Mouse (Mus musculus) intestine, embryonic 14.5 days (tissue): ENCODE data around the gene Fgfr1op2. TPM values are rescaled to one million over a fixed set of nuclear protein-coding genes. Genes with fewer than 3 reads are reported as not detected.
A peak's percentile ranks its signal among the peaks of the same experiment; 100 is the strongest.

Source experiments
- ATAC-seq: fragments of 200-750 bp; cut with Nextera tagmentation; replicated peaks from 2 replicates; pipeline ENCODE4 v1.8.0; 2017; ENCODE audit warnings: low read depth, moderate number of reproducible peaks, moderate TSS enrichment, moderate library complexity; ENCODE audit not compliant: low FRiP score, low TSS enrichment
- DNase-seq: peaks from one replicate; pipeline ENCODE4 v3.0.0-alpha.2; 2018; ENCODE audit warnings: low spot score
- H3K27ac ChIP-seq: fragments of 300-500 bp; sonication (generic); 2 replicates; pipeline ENCODE4 v1.5.1; 2014; ENCODE audit warnings: low read depth, mild to moderate bottlenecking, control low read depth
- H3K27me3 ChIP-seq: fragments of 300-500 bp; sonication (generic); replicated peaks from 2 replicates; pipeline ENCODE4 v1.6.1; 2014; ENCODE audit warnings: low read length, control low read depth; ENCODE audit not compliant: control insufficient read depth, insufficient read depth
- H3K36me3 ChIP-seq: fragments of 300-500 bp; sonication (generic); 2 replicates; pipeline ENCODE4 v1.6.1; 2014; ENCODE audit warnings: low read length, control low read depth; ENCODE audit not compliant: control insufficient read depth, insufficient read depth
- H3K4me1 ChIP-seq: fragments of 300-500 bp; sonication (generic); replicated peaks from 2 replicates; pipeline ENCODE4 v1.6.1; 2014; ENCODE audit warnings: low read length, control low read depth, mixed read lengths; ENCODE audit not compliant: control insufficient read depth, insufficient read depth
- H3K4me2 ChIP-seq: fragments of 300-500 bp; sonication (generic); 2 replicates; pipeline ENCODE4 v1.6.1; 2014; ENCODE audit warnings: low read length
- H3K4me3 ChIP-seq: fragments of 300-500 bp; sonication (generic); 2 replicates; pipeline ENCODE4 v1.5.1; 2014; ENCODE audit warnings: low read depth, low read length, control low read depth, mixed read lengths
- H3K9ac ChIP-seq: fragments of 300-500 bp; sonication (generic); 2 replicates; pipeline ENCODE4 v1.6.1; 2014; ENCODE audit warnings: mild to moderate bottlenecking, low read length
- H3K9me3 ChIP-seq: fragments of 300-500 bp; sonication (generic); 2 replicates; pipeline ENCODE4 v1.6.1; 2016; ENCODE audit warnings: low read length, control low read depth; ENCODE audit not compliant: control insufficient read depth
- WGBS: fragments of 180-500 bp; shearing (Covaris S2); extraction: QIAGEN DNeasy Blood & Tissue Kit; methylation state at CpG from one replicate; pipeline ENCODE4 v1.1.7; 2014; 5-methylcytosine and 5-hydroxymethylcytosine counted together
- polyA plus RNA-seq: library from polyadenylated mRNA; unstranded; fragments of >200 nt; fragmentation: Nextera tagmentation; extraction: Ambion mirVana; gene quantifications from 2 replicates; pipeline ENCODE4 v1.2.1, GENCODE M21; 2014

The Fgfr1op2 gene
- polyA plus RNA-seq, 1 experiment from 2014 or later: 87.7 TPM

DNA sequence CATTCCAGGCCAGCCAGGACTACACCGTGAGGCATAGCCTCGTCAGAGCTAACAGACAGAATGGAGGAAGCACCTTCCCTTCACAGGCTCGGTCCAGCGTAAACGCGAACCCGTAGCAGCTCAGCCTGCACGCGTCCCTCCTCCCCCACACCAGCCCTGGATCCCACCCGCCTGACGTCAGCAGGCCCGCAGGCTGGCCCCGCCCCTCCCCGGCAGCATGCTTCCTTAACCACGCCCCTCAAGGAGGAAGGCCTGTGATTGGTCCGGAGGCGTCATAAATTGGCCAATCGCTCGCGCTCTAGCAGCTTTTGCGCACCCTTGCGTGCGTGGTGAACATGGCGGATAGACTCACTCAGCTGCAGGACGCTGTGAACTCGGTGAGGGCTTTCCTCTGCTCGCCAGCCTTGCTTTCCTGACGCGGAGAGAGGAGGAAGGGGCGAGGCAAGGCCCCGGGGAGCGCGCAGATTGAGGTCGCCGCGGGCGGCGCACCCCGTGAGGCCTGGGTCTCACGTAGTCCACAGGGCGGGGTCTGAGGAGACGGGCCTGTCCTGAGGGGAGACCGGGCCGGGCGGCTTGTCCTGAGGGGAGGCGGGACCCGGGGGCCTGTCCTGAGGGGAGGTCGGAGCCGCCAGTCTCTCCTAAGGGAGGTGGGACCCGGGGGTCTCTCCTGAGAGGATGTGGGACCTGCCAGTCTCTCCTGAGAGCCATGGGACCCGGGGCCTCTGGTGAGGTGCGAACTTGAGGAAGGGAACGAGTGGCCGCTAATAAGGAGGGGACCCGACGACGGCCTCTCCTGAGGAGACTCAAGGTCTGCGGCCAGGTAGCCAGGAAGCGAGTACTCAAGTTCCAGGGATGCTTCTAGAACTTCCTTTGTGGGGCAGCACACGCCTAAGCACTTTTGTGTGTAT, 65.5 kb downstream of the Fgfr1op2 start, which contains the start of the genes Med21 and Tm7sf3:
TSS of gene Med21 (plus strand) at position 272 of the 908 bp plus-strand sequence.
TSS of gene Tm7sf3 (minus strand) at position 549 of the 908 bp plus-strand sequence.
- ATAC-seq (peak; percentile 97), DNase-seq (peak; percentile 98)
- WGBS: under 1% methylated on average over 59 of the region's 60 CpGs
- Histone ChIP-seq H3K36me3 (no peaks in the 10 kb centered on the region), H3K27me3 (no peaks in the 10 kb centered on the region), H3K27ac (peak within 1 kb of the TSS; percentile 90), H3K4me1 (peaks cover 8% of the 10 kb centered on the region), H3K4me2 (peak within 1 kb of the TSS; percentile 87), H3K4me3 (peak within 1 kb of the TSS; percentile 76), H3K9ac (peak within 1 kb of the TSS; percentile 86), H3K9me3 (no peaks in the 10 kb centered on the region)

DNA sequence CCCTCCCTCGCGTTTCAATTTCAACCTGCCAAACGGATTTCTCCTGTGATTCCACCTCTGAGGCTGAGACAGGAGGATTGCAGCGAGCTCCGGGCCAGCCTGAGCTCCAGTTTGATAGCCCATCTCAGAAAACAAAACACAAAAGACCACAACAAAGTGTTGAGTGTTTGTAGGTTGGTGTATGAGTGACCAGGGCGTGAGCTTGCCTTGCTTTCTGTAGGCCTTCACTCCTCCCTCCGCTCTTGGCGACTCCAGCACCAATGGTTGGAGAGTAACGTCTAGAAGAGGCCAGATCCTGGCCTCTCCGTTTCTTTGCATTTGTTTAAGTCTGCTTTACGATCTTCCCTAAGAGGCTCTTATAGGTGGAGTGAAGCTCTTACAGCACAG, 66.2 kb downstream of the Fgfr1op2 start:
- Histone ChIP-seq H3K4me3 (peak overlapping the region; percentile 76), H3K9ac (peak overlapping the region; percentile 86), H3K27me3 (no peaks in the 10 kb centered on the region), H3K4me2 (peak overlapping the region; percentile 87), H3K4me1 (peaks cover 8% of the 10 kb centered on the region), H3K27ac (peak overlapping the region; percentile 90), H3K36me3 (no peaks in the 10 kb centered on the region), H3K9me3 (no peaks in the 10 kb centered on the region)
- WGBS: 27% methylated on average over 11 of the region's 11 CpGs
- DNase-seq (peak; percentile 75), ATAC-seq (peak; percentile 25; the same call in 1 of the 2 replicates)

Other genes with a start within 250 kb of the Fgfr1op2 start
- 7.6 and 8.1 TPM in 2 replicates for gene Itpr2, start 75.0 kb upstream of the Fgfr1op2 start, polyA plus RNA-seq
- 55.5 and 56.3 TPM in 2 replicates for gene Ints13, start 632 bp downstream of the Fgfr1op2 start, polyA plus RNA-seq
- gene Med21, start 65.3 kb downstream of the Fgfr1op2 start, polyA plus RNA-seq: 119 and 124 TPM in 2 replicates
- gene Tm7sf3, start 65.6 kb downstream of the Fgfr1op2 start, polyA plus RNA-seq: 28.5 and 29.0 TPM in 2 replicates
- gene Stk38l, start 147.8 kb downstream of the Fgfr1op2 start, polyA plus RNA-seq: 21.8 and 21.9 TPM in 2 replicates
- gene Arntl2, start 218.9 kb downstream of the Fgfr1op2 start, polyA plus RNA-seq: 2.2 and 2.6 TPM in 2 replicates